Mouse (Mus musculus) bone marrow, adult 2 months (tissue): ENCODE data around the gene Adra2b.

ENCODE experiments used
- CTCF ChIP-seq: fragments of 200-500 bp; IDR thresholded peaks from 2 replicates; pipeline ENCODE4 v1.5.1; 2011; ENCODE audit warnings: low read length, control low read depth; ENCODE audit not compliant: control insufficient read depth, insufficient read depth
- POLR2A ChIP-seq: fragments of 200-500 bp; IDR thresholded peaks from 2 replicates; pipeline ENCODE4 v1.6.1; 2011; ENCODE audit warnings: low read depth, mild to moderate bottlenecking, control low read depth, low read length, borderline replicate concordance; ENCODE audit not compliant: control insufficient read depth

- no peak for TF ChIP-seq CTCF
- no peak for TF ChIP-seq POLR2A
Measured at GRCm38 (mm10) chr2:127378611-127378990, 15.6 kb downstream of the Adra2b start.
